Mouse (Mus musculus) kidney, postnatal 36 days (tissue): ENCODE results near the gene Spns2.
A peak's percentile ranks its signal among the peaks of the same experiment; 100 is the strongest.

Experiments used
- DNase-seq, 2 experiments: peaks; one replicate each; pipeline ENCODE4 v3.0.0; 2021 to 2022; ENCODE audit warnings: mixed read lengths in 2 of 2

The Spns2 gene

GRCm38 (mm10) chr11:72409649-72410385 lies 79.9 kb downstream of the Spns2 start:
- no peak for DNase-seq

GRCm38 (mm10) chr11:72408451-72409170 lies 81.1 kb downstream of the Spns2 start:
- DNase-seq = no peak

GRCm38 (mm10) chr11:72407574-72407973 lies 82.1 kb downstream of the Spns2 start:
- DNase-seq = no peak

- no peak for DNase-seq
Measured at GRCm38 (mm10) chr11:72407081-72407480, 82.6 kb downstream of the Spns2 start.

GRCm38 (mm10) chr11:72406079-72406675 lies 83.5 kb downstream of the Spns2 start:
- no peak for DNase-seq

- DNase-seq = no peak
Measured at GRCm38 (mm10) chr11:72405532-72405931, 84.2 kb downstream of the Spns2 start.

GRCm38 (mm10) chr11:72402969-72403368 lies 86.7 kb downstream of the Spns2 start:
- DNase-seq = no peak

GRCm38 (mm10) chr11:72402017-72402416 lies 87.7 kb downstream of the Spns2 start:
- peak; percentile 66 to 67 for DNase-seq
